Mouse (Mus musculus) liver, adult 2 months (tissue): ENCODE measurements around the gene Myo18a.

Experiments used
- CTCF ChIP-seq: fragments of 200-500 bp; IDR thresholded peaks from 2 replicates; pipeline ENCODE4 v1.5.1; 2011; ENCODE audit warnings: low read depth, low read length, control low read depth
- POLR2A ChIP-seq: fragments of 200-500 bp; IDR thresholded peaks from 2 replicates; pipeline ENCODE4 v1.6.1; 2011; ENCODE audit warnings: low read length, control low read depth; ENCODE audit not compliant: insufficient read depth; ENCODE audit errors: extremely low read depth

- TF ChIP-seq CTCF, result no peak
- TF ChIP-seq POLR2A, result no peak
Measured at GRCm38 (mm10) chr11:77914598-77915260, 151.7 kb downstream of the Myo18a start.
